Mouse (Mus musculus) liver, postnatal 0 days (tissue): Measurements from ENCODE around the gene Gm28043.

Source experiments
- CTCF ChIP-seq: sonication (generic); IDR thresholded peaks from 2 replicates; pipeline ENCODE4 v1.5.1; 2016; ENCODE audit warnings: antibody characterized with exemption, low read depth
- EP300 ChIP-seq: IDR thresholded peaks from 2 replicates; pipeline ENCODE4 v1.6.1; 2016; ENCODE audit warnings: antibody characterized with exemption, low read depth, mild to moderate bottlenecking

GRCm38 (mm10) chr17:29693571-29693970 is 78.9 kb downstream of the Gm28043 start:
- TF ChIP-seq CTCF (no peak), EP300 (no peak)
